Mouse (Mus musculus) brain, embryonic 14.5 days (tissue): ENCODE results near the gene Mospd1.

Experiments
- CTCF ChIP-seq: fragments of 200-500 bp; IDR thresholded peaks from 2 replicates; pipeline ENCODE4 v1.5.1; 2012; ENCODE audit warnings: inconsistent platforms, mild to moderate bottlenecking, moderate library complexity, borderline replicate concordance; ENCODE audit not compliant: insufficient read depth, insufficient read length; ENCODE audit errors: extremely low read depth
- POLR2A ChIP-seq: fragments of 200-500 bp; IDR thresholded peaks from 2 replicates; pipeline ENCODE4 v1.6.1; 2012; ENCODE audit warnings: mild to moderate bottlenecking, inconsistent platforms, borderline replicate concordance; ENCODE audit not compliant: poor library complexity, insufficient read depth, insufficient read length, severe bottlenecking; ENCODE audit errors: extremely low read depth

DNA sequence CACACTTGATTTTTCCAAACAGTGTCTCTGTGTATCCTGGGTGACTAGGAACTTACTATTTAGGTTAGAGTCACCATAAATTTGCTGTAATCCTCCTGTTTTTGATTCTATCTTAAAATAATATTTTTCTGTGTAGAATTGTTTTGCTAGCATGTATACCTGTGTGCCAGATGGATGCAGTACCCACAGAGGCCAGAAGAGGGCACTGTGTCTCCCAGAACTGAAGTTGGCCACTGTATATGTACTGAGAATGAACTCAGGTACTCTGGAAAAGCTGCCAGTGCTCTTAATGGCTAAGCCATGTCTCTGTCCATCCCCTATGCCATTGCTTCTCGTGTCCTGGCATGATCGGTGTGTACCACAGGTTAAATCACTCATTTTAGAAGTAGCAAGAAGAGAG, 28.8 kb downstream of the Mospd1 start:
- peak; percentile 70; the same call in 1 of the 2 replicates for TF ChIP-seq CTCF
- TF ChIP-seq POLR2A: no peak
